Mouse (Mus musculus) 3T3-L1 (cell line): ENCODE data around the gene Slco3a1.

ENCODE experiments used
- DNase-seq: peaks from one replicate; pipeline ENCODE4 v3.0.0-alpha.2; 2015; ENCODE audit warnings: low read depth, low spot score

Slco3a1 gene

DNA sequence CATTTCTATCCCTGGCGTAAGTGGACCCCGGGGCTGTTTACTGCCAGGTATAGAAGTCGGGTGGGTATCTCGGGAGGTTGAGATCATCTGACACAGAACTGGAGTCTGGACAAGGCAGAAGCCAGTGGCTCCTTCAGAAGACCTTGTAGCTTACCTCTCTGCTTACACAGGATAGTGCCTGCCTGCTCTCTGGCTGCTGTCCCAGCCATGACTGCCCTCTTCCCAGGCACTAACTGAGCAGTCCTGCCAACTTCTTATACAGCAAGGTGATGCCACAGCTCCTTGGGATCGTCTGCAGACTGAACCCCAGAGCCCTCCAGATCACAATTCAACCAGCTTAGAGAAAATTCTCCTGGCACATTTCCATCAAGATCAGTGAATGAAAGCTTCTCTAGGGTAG is 26.4 kb downstream of the Slco3a1 start:
- no peak for DNase-seq

DNA sequence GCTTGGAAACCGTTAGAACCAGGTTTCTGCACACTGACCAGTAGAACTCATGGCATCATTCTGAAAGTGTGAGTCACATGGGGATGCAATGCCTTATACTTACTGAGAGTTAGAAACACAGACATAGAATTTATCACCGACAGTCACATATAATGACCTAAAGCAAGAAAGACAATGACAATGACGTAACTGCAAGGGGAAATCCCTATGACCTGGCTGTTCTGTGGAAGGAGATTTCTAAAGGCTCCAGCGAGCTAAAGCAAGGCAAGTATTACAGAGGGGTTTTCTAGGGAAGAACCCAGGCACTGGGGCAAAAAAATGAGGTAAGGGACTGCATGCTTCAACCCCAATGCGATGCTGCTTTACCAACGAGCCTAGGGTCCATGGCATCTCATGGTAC is 26.9 kb downstream of the Slco3a1 start:
- no peak for DNase-seq

DNA sequence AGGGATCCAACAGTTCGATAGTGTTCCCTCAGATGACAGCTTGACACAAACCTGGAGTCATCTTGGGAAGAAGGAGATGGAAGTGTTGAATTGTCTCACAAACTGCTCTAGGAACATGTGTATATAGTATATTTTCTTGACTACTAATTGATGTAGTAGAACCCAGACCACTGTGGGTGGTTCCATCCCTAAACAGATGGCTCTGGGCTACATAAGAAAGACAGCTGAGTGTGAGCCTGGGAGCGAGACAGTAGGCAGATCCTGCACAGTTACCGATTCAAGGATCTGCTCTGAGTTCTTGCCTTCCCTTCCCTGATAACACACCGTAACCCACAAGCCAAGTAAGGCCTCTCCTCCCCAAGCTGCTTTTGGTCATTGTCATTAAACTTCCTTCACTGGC is 28.6 kb downstream of the Slco3a1 start:
- no peak for DNase-seq

DNA sequence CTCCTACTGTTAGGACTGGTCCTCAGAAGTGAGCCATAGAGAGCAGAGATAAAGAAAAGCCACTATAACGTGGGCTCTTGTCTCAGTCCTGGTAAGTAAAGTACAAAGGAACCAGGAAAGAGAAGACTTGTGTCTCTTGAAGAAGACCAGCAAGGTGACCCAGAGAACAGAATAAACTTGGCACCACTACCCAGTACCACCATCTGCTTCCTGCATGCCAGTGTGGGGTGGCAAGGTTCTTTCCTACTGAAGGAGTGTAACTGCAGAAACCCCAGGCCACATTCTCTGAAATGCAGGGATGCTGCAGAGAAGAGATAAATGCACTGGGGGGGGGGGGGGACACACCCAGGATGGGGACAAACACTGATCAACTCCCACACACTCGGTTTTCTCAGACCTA is 29.0 kb downstream of the Slco3a1 start:
- no peak for DNase-seq

DNA sequence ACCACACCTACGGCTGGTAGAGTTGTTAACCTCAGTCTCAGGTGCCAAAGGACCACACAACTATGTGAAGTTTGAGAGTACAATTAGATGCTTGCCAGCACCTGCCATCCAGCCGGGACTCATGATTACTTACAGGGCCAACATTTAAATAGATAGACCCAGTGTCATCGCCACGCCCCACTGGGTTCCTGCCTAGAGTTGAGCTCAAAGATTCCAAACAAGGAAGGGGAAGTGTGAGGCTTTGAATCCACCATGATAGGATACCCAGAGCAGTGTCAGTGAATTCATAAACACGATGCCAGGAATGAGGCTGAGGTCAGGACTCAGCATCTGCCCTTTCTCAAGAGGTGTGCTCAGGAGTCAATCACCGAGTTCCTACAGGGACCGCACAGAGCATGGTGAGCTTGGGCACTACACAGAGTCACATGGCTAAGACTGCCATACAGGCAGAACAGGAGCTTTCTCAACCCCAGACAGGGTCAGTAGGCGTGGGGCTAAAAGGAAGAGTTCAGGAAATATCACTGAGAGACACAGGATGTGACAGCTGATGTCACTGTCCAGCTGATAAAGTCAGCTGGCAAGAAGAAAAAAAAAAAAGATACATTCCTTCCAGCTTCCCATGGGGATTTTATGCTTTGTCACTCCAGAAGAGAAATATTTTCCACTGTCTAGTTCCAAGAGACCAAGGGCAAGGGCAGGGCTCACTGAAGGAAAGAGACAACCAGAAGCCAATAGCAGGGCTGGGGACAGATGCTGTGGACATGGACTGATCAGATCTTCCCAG is 30.2 kb downstream of the Slco3a1 start:
- peak; percentile 51 for DNase-seq

DNA sequence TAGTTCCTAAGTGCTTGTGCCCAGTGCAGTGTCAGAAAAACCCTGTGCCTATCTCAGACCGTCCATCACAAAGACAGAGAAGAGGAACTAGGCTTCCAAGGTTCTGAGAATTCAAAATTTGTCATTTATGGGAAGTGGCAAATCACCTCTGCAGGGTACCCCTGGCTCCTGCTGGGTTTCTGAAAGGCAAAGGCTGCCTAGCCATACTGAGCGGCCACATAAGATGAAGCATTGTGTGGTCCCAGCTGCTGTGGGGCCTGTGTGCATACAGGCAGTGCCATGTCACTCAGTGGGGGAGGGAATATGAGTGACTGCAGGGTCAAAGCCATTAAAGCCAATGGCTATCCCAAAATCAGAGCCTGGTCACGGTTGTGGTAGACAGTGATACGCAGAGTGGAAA is 31.5 kb downstream of the Slco3a1 start:
- DNase-seq: no peak

DNA sequence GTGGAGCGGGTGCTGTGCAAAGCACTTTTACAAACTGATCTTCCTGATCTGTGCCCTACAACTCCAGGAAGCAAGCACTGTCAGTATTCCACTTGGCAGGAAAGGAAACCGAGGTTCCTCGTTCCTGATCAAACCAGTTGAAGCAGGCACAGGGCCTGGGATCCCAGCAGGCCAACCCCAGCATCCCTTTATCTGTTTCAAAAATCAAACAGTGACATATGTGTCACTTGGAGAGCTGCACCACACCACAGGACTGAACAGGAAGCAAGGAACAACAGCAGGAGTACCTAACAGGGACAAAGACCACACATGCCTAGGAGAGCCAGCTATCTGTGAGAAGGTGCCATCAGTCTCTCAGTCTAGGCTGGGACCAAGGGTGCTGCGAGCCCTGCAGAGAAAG is 32.3 kb downstream of the Slco3a1 start:
- no peak for DNase-seq

DNA sequence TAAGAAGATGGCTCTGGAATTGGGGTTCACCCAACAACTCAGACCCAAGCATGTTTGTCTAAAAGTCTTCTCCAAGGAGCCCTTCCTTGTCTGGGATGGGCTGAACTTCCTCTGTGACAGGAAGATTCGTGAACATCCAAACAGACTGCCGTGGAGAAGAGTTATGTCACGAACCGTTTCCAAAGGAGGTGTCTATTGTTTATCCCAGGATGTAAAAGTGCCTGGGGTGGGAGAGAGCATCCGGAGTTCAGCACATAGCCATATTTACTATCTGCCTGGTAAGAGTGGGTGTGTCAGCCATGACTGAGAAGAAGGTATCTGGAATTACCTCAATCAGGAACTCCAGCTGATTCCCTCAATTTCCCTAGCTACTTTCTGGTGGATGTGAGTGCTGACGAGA is 35.2 kb downstream of the Slco3a1 start:
- DNase-seq: no peak

DNA sequence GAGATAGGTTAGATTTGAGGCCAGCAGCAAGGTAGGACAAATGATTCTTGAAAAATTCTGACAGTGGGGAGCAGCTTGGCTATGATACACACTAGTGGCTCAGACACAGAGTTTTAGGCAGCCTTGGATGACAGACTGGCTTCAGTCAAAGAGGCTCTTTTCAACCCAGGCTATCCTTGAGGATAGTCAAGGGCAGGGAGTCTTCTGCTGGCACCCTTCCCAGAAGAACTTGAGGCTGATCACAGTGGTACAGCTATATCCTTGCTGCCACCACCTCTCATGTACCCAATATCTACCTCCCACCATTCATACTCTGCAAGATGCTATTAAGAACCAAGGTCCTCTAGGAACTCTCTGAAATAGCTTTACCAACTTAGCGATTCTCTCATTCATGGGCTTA is 35.8 kb downstream of the Slco3a1 start:
- DNase-seq: no peak

DNA sequence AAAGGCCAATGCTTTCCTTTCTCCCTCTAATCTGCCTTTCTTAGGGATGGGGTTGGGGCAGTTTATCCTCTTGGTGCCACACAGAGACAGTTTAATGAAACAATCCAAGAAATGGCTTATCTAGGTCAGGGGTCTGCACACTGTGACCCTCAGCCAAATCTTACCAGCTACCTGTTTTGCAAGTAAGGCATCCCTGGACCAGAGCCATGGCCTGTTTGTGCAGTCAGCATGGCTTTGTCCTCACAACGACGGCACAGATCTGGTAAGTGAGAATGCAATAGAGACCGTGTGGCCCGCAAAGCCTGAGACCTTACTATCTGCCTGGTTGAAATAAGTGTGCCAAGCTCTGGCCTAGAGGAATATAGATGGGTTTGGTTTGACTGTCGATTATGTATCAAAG is 36.3 kb downstream of the Slco3a1 start:
- no peak for DNase-seq

DNA sequence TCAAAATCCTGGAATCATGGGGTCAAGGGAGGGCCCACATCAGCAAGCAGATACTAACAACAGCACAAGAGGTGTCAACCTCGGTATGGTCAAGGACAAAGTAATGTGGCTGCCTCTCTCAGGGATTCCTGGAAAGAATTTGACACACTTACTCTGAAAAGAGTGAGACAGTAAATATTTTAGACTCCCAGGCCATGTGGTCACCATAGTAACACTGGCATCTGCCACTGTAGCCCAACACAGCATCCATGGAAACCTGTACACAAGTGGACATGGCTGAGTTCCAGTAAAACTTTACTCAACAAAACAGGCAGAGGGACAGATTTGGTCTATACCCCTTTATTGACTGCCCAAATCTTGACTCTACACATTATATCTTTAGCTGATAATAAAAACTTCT is 43.9 kb downstream of the Slco3a1 start:
- peak; percentile 38 for DNase-seq

DNA sequence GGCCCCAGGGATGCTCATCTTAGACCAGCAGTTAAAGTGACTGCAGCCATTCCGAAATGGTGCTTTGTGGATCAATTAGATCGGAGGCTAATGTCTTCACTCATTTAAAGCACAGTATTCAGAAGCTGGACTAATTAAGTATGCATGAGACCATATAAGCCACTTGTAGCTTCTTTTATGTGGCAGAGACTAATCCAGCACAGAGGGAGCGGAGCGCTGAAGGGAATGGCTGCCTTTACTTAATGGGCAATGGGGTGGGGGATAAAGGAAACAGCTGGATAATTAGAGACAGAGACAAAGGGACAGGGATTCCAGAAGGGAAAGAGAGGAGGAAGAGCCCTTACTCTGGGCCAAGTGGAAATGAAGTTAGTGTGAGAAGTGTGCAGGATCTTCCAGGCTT is 46.4 kb downstream of the Slco3a1 start:
- no peak for DNase-seq

DNA sequence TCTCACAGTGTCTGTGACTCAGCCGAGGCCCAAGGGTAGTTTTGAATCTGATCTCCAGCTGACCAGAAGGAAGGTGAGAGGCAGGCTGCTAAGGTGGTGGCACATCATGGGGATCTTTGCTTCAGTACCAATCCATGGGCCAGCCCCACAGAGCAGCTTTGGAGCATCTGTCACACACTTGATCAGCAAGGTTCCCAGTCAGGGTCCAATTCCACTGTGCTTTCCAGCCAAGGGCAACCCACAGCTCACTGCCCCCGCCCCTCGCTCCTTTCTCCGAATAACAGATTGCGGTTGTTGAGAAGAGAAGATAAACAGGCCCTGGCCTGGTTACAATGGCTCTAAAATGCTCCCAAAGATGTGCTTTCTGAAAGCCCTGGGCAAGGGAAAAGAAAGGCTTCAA is 47.7 kb downstream of the Slco3a1 start:
- no peak for DNase-seq

DNA sequence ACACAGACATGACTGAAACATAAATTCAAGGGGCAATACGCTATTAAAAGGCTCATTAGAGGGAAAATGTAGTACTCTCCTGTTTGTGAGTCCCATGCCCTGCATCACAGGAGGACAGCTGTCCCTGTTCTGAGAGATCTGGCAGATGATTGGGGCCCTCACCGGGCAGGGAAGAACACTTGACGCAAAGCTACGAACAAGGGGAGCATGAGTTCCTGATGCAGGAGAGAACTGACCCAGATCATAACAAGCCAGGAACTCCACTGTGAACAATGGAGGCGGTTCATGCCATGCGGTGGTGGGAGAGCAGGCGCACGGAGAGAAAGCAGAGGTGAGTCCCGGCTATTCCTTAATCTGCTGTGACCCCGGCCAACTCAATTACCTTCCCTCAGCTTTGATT is 48.9 kb downstream of the Slco3a1 start:
- DNase-seq: no peak

DNA sequence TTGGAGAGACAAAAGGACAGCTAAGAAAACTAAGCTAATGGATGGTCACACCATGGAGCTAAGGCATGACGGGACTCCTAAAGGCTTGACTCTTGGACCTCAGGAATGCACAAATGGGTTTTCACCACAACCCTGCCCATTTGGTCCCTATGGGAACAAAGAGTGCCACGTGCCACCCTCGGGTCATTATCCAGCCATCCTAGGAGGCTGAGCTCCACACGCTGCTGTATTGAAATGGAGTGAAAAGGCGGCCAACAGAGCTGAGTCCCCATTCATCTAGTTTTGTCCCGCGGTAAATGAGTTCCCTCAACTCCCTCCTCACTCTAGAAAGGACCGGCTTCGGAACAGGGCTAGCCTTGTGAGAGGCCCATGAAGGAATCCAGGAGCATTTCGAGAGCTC is 53.4 kb downstream of the Slco3a1 start:
- no peak for DNase-seq

DNA sequence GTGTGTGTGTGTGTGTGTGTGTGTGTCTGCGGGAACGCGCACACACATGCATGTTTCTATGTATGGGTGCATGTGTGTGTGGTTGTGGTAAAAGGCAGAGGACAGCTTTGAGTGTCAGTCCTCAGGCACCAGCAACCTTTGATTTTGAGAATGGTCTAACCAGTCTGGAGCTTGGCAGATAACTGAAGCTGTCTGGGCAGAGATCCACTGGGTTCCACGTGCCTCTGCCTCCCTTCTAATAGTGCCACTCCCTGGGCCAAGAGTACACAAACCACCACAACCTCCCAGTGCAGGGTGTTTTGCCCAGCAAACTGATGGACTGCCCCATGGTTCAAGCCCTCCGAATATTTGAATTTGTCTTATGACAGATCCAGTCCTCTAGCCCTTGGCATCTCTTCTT is 55.1 kb downstream of the Slco3a1 start:
- DNase-seq: no peak

DNA sequence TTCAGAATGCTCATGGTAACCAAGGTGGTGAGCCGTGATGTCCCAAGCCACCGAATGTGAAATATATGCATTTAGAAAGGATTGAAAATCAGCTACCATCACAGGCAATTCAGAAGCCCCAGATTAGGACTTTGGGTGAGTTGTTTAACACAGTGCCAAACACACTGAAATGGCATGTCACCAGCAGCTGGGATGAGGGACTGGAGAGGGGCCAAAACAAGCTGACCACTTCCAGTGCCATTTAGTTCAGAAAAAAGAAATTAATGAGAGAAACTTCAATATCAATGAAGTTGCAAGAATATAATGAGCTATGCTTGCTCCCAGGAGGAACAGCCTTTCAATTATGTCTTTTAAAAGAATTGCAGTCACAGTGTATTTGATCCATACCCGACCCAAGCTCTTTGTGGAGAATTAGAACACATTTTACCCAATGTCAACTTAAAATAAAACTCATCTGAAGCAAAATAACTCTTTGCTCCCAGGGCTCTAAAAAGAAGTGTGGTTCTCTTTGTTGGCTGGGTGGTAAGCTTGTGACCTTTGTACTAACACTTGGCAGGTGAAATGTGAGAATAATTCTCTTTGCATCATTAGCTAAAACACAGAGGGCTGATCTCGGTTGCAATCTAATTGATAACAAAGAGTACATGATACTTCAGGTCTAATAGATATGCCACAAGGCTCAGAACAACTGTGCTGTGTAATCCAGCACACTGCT is 56.2 kb downstream of the Slco3a1 start:
- DNase-seq: no peak

DNA sequence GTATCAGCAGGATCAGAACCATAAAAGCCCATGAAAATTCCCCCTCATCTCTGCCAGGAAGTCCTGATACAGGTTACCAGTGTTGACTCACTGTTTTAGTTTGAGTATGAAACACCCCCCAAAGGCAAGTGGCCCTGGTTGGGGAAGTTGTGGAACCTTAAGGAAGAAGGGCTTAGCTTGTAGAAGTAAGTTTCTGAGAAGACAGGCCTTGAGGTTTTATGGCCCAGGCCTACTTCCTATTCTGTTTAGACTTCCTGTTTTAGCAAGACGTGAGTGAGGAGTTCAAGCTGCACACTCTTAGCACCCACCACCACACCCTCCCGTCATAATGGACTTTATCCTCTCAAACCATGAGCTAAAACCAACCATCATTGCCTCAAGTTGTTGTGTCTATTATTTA is 57.4 kb downstream of the Slco3a1 start:
- no peak for DNase-seq

DNA sequence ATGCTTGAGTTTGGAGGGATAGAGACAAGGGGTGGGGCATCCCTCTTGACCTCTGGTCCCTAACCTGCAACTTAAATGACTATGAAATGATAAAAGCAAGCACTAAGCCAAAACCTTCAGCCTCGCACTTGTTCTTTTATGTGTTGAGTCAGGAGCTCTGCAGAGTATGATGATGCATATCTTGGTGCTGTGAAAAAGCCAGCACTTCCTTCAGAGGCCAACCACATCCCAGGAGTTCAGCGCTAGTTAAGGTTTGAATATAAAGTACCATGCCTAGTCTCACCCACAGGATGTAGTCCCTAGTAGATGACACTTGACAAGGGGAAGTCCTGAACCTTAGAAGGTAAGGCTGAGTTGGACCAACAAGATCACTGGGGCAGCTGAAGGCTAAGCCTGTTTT is 59.1 kb downstream of the Slco3a1 start:
- no peak for DNase-seq

DNA sequence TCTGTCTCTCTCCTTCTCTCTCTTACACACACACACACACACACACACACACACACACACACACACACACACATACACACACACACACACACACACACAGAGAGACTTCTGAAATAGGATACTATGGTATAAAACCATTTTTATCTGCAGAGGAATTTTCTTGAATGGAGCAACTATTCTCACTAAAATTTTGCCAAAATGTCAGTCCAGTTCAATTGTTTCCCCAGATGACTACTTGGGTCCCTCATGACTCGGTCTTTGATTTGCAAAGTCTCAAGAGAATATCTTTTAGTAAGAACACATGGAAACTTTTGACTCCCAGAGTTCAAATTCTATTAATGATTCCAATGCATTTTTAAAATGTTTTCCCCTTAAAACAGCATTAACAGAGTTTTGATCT is 60.8 kb downstream of the Slco3a1 start:
- DNase-seq: peak; percentile 4

DNA sequence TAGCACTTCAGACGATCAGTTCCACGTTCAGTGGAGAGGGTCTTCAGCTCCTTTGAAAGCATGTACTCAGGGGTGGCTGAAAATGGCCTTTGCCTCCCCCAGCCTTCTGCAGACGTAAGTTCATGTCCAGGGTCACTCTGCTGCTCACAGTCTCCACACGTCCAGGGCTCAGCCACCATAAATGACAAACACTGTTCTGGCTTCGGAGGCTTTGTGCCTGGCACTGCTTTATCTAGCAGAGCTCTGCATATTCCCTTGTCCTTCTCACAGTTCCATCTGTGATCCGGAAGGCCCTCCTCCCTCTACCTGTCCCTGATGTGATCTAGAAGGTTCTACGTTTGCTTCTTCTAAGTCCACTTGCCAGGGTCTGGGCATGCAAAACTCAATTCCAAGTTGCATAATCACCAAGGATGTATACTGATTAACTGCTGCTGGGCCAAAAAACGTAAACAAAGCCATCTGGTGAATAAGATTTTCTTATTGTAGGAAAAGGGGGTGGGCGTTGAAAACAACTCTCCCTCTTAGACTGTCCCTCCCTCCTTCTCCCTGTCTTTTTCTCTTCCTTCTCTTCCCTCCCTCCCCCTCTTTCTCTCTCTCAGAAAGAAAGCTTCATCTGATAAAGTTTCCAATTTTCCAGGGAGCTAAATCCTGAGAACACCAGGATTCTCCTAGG is 62.8 kb downstream of the Slco3a1 start:
- DNase-seq: no peak

DNA sequence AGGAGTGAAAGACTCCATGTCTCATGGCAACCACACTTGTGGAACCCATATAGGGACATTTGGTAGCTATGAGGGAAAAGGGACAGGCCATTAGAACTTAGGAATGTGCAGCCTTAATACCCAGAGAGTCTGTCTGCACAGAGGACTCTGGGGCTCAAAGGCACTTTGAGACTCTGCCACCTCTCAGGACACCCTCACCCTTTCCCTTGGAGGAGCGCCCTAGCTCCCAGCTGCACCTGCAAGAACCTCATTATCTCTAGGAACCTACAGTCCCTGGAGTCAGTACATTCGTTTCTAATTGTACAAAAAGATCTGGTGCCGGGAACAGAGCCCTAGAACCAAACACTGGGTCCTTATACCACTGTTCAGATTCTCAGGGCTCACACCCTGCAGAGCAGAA is 66.4 kb downstream of the Slco3a1 start:
- no peak for DNase-seq

DNA sequence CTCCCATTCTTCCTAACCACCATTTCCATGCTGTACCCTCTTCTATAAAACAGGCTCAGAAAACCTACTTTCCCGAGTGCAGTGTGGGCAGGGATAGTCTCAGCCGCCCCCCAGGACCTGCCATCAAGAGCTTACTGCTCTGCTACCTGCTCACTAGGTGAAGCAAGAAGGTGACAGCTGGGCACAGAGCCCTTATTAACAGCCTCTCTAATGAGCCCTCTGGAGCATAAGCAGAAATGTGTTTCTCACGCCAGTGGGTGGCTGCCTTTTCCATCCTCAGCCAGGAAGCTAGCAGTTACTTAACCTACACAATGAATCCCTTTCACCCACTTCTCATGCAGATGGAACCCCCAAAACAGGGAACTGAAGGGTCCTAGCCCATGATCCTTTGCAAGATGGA is 66.9 kb downstream of the Slco3a1 start:
- no peak for DNase-seq
